Mouse (Mus musculus): ENCODE results near the gene Thpo. TPM values are rescaled to one million over a fixed set of nuclear protein-coding genes. Genes with fewer than 3 reads are reported as not detected.

Thpo gene
- polyA plus RNA-seq, 2 experiments: 2.8 to 3.6 TPM

- no peaks in the 10 kb centered on the region for H3K27me3 ChIP-seq (ENCODE audit: control insufficient read depth, insufficient read depth, low read length)
- no peak overlapping the region for H3K9ac ChIP-seq (replicated peaks)
- ATAC-seq (ENCODE audit: insufficient read depth) (no peak), DNase-seq (ENCODE audit: low read depth in 3 of 3, low spot score in 3 of 3) (no peak)
- peaks cover 71% of the 10 kb centered on the region for H3K36me3 ChIP-seq (replicated peaks; ENCODE audit: control insufficient read depth, insufficient read depth, low read depth)
- TF ChIP-seq CTCF (IDR thresholded peaks at IDR 0.05; ENCODE audit: low read depth): no peak
- no peak for TF ChIP-seq EP300 (IDR thresholded peaks at IDR 0.05; ENCODE audit: low read depth)
- no peak overlapping the region for H3K4me2 ChIP-seq (ENCODE audit: low read depth)
- H3K4me1 ChIP-seq (replicated peaks; ENCODE audit: control insufficient read depth in 2 of 2, insufficient read depth in 2 of 2, low read length in 1 of 2): peaks cover 19 to 30% of the 10 kb centered on the region in 2 experiments
- no peak overlapping the region for H3K4me3 ChIP-seq (ENCODE audit: insufficient read depth in 1 of 2, low read depth in 2 of 2, low read length in 2 of 2)
- H3K27ac ChIP-seq: no peak overlapping the region
- WGBS (ENCODE audit: insufficient replicate concordance): 75% methylated on average over 4 of the region's 4 CpGs
- no peaks in the 10 kb centered on the region for H3K9me3 ChIP-seq (ENCODE audit: control insufficient read depth, low read length)
Observed at GRCm38 (mm10) chr16:20676702-20677101, 57.6 kb downstream of the Thpo start.

GRCm38 (mm10) chr16:20675213-20675612 is 59.1 kb downstream of the Thpo start:
- TF ChIP-seq EP300 (IDR thresholded peaks at IDR 0.05; ENCODE audit: low read depth) (no peak), CTCF (IDR thresholded peaks at IDR 0.05; ENCODE audit: low read depth) (no peak)
- ATAC-seq (ENCODE audit: insufficient read depth) (no peak), DNase-seq (ENCODE audit: low read depth in 3 of 3, low spot score in 3 of 3) (no peak)
- no peaks in the 10 kb centered on the region for H3K27me3 ChIP-seq (ENCODE audit: control insufficient read depth, insufficient read depth, low read length)
- H3K4me3 ChIP-seq (ENCODE audit: insufficient read depth in 1 of 2, low read depth in 2 of 2, low read length in 2 of 2): no peak overlapping the region
- peaks cover 56% of the 10 kb centered on the region for H3K36me3 ChIP-seq (replicated peaks; ENCODE audit: control insufficient read depth, insufficient read depth, low read depth)
- H3K27ac ChIP-seq: no peak overlapping the region
- H3K9ac ChIP-seq (replicated peaks): no peak overlapping the region; the same call in 1 of the 2 replicates
- WGBS (ENCODE audit: insufficient replicate concordance): 86% methylated on average over 6 of the region's 6 CpGs
- no peaks in the 10 kb centered on the region for H3K9me3 ChIP-seq (ENCODE audit: control insufficient read depth, low read length)
- H3K4me2 ChIP-seq (ENCODE audit: low read depth): peak overlapping the region; percentile 77
- peaks cover 19 to 30% of the 10 kb centered on the region in 2 experiments for H3K4me1 ChIP-seq (replicated peaks; ENCODE audit: control insufficient read depth in 2 of 2, insufficient read depth in 2 of 2, low read length in 1 of 2)

Other genes starting within 250 kb of the Thpo start
- 19.6 and 23.3 TPM in 2 replicates for gene Eif2b5, start 235.7 kb downstream of the Thpo start, polyA plus RNA-seq (2012; rRNA removed)
- gene Eif2b5, start 235.7 kb downstream of the Thpo start, polyA plus RNA-seq (2014; fragmentation: Nextera tagmentation; extraction: Ambion mirVana): 39.0 and 44.1 TPM in 2 replicates
- 7.3 and 8.8 TPM in 2 replicates for gene Dvl3, start 217.5 kb downstream of the Thpo start, polyA plus RNA-seq (2012; rRNA removed)
- gene Dvl3, start 217.5 kb downstream of the Thpo start, polyA plus RNA-seq (2014; fragmentation: Nextera tagmentation; extraction: Ambion mirVana): 4.9 and 5.0 TPM in 2 replicates
- 259 and 268 TPM in 2 replicates for gene Ap2m1, start 199.0 kb downstream of the Thpo start, polyA plus RNA-seq (2012; rRNA removed)
- 364 and 392 TPM in 2 replicates for gene Ap2m1, start 199.0 kb downstream of the Thpo start, polyA plus RNA-seq (2014; fragmentation: Nextera tagmentation; extraction: Ambion mirVana)
- gene Abcf3, start 185.9 kb downstream of the Thpo start, polyA plus RNA-seq (2012; rRNA removed): 14.3 and 15.0 TPM in 2 replicates
- 19.5 and 24.4 TPM in 2 replicates for gene Abcf3, start 185.9 kb downstream of the Thpo start, polyA plus RNA-seq (2014; fragmentation: Nextera tagmentation; extraction: Ambion mirVana)
- 0.23 and 0.35 TPM in 2 replicates for gene Vwa5b2, start 145.0 kb downstream of the Thpo start, polyA plus RNA-seq (2012; rRNA removed)
- 0.18 and 0.19 TPM in 2 replicates for gene Vwa5b2, start 145.0 kb downstream of the Thpo start, polyA plus RNA-seq (2014; fragmentation: Nextera tagmentation; extraction: Ambion mirVana)
- 9.4 and 10.3 TPM in 2 replicates for gene Eef1akmt4, start 122.9 kb downstream of the Thpo start, polyA plus RNA-seq (2012; rRNA removed)
- gene Eef1akmt4, start 122.9 kb downstream of the Thpo start, polyA plus RNA-seq (2014; fragmentation: Nextera tagmentation; extraction: Ambion mirVana): 18.1 and 20.7 TPM in 2 replicates
- 0.04 and 0.08 TPM in 2 replicates for gene Gm49333, start 122.9 kb downstream of the Thpo start, polyA plus RNA-seq (2012; rRNA removed)
- not detected in 2 replicates for gene Gm49333, start 122.9 kb downstream of the Thpo start, polyA plus RNA-seq (2014; fragmentation: Nextera tagmentation; extraction: Ambion mirVana)
- gene Alg3, start 122.8 kb downstream of the Thpo start, polyA plus RNA-seq (2012; rRNA removed): 9.3 and 12.7 TPM in 2 replicates
- gene Alg3, start 122.8 kb downstream of the Thpo start, polyA plus RNA-seq (2014; fragmentation: Nextera tagmentation; extraction: Ambion mirVana): 21.7 and 23.6 TPM in 2 replicates
- gene Camk2n2, start 113.2 kb downstream of the Thpo start, polyA plus RNA-seq (2012; rRNA removed): 0.32 and 0.38 TPM in 2 replicates
- gene Camk2n2, start 113.2 kb downstream of the Thpo start, polyA plus RNA-seq (2014; fragmentation: Nextera tagmentation; extraction: Ambion mirVana): 0.19 and 0.32 TPM in 2 replicates
- gene Ece2, start 104.7 kb downstream of the Thpo start, polyA plus RNA-seq (2012; rRNA removed): 0.08 TPM in 1 of 2 replicates, not detected in the other
- gene Ece2, start 104.7 kb downstream of the Thpo start, polyA plus RNA-seq (2014; fragmentation: Nextera tagmentation; extraction: Ambion mirVana): 0.04 TPM in 1 of 2 replicates, not detected in the other
- 61.5 and 89.2 TPM in 2 replicates for gene Psmd2, start 82.9 kb downstream of the Thpo start, polyA plus RNA-seq (2012; rRNA removed)
- 162 and 165 TPM in 2 replicates for gene Psmd2, start 82.9 kb downstream of the Thpo start, polyA plus RNA-seq (2014; fragmentation: Nextera tagmentation; extraction: Ambion mirVana)
- 76.0 and 101 TPM in 2 replicates for gene Eif4g1, start 66.2 kb downstream of the Thpo start, polyA plus RNA-seq (2012; rRNA removed)
- gene Eif4g1, start 66.2 kb downstream of the Thpo start, polyA plus RNA-seq (2014; fragmentation: Nextera tagmentation; extraction: Ambion mirVana): 65.1 and 76.7 TPM in 2 replicates
- gene Fam131a, start 41.3 kb downstream of the Thpo start, polyA plus RNA-seq (2012; rRNA removed): 1.0 and 1.4 TPM in 2 replicates
- gene Fam131a, start 41.3 kb downstream of the Thpo start, polyA plus RNA-seq (2014; fragmentation: Nextera tagmentation; extraction: Ambion mirVana): 1.3 TPM in 2 replicates
- 21.5 and 30.1 TPM in 2 replicates for gene Polr2h, start 16.8 kb downstream of the Thpo start, polyA plus RNA-seq (2012; rRNA removed)
- 45.4 and 49.6 TPM in 2 replicates for gene Polr2h, start 16.8 kb downstream of the Thpo start, polyA plus RNA-seq (2014; fragmentation: Nextera tagmentation; extraction: Ambion mirVana)
- 16.7 and 20.9 TPM in 2 replicates for gene Clcn2, start 16.8 kb downstream of the Thpo start, polyA plus RNA-seq (2012; rRNA removed)
- gene Clcn2, start 16.8 kb downstream of the Thpo start, polyA plus RNA-seq (2014; fragmentation: Nextera tagmentation; extraction: Ambion mirVana): 4.9 and 5.6 TPM in 2 replicates
- 0.42 and 0.71 TPM in 2 replicates for gene Chrd, start 1.4 kb downstream of the Thpo start, polyA plus RNA-seq (2012; rRNA removed)
- 0.21 and 0.24 TPM in 2 replicates for gene Chrd, start 1.4 kb downstream of the Thpo start, polyA plus RNA-seq (2014; fragmentation: Nextera tagmentation; extraction: Ambion mirVana)

Measured in liver, embryonic 14.5 days (tissue).